Mouse (Mus musculus): Measurements from ENCODE around the gene Gm20696.

Gm20696 gene

DNA sequence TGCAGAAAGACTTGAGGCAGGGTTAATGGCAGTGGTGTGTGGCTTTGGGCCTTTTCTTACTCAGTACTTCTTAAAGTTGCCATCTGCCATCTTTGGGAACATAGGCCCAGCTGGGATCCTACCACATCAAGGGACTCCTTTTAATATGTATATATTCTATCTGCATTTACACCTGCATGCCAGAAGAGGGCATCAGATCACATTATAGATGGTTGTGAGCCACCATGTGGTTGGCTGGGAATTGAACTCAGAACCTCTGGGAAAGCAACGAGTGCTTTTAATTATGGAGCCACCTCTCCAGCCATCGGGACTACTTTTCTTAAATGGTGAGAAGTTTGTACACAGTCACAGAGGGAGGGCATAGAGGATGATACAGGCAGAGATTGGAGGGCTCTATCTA lies 93.3 kb downstream of the Gm20696 start:
- DNase-seq (ENCODE audit: low read depth, low spot score) = no peak

- no peak for DNase-seq (ENCODE audit: low read depth, low spot score)
Observed at GRCm38 (mm10) chr6:99572071-99572470, 94.5 kb downstream of the Gm20696 start.

- peak; percentile 7 for DNase-seq (ENCODE audit: low read depth, low spot score)
Observed at GRCm38 (mm10) chr6:99566921-99567320, 99.7 kb downstream of the Gm20696 start.

DNA sequence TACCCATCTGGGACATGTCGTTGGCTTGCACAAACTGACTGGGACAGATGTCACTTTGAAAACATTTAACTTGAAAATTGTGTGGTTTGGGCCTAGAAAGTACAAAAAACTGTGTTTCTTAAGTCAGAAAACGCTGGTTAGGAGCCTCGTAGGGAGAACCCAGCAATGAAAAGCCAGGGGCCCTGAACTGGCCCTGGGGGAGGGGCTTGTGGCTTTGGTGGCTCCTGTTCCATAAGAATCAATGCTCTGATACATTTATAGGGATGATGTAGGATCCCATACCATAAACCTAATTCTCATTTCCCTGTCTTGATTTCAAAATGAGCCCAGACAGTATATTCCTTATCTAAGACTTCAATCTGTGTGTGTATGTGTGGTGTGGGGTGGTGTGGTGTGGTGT lies 101.8 kb downstream of the Gm20696 start:
- no peak for DNase-seq (ENCODE audit: low read depth, low spot score)

DNA sequence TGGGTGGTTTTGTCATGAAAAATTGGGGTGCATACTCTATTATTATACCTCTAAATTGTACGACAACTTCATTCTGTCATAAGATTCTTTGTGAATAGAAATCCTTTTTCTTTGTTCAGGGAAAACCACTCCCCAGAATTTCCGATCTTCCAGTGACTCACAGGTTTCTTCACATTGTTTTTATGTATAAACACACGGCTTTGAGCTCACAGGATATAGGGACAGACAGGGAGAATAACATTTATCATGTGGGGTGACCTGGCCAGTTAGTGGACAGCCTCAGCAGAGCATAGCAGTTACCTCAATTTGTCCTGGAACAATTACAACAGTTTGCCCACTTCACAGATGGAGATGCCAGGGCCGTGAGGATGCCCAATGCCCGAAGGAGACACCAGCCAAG lies 109.6 kb downstream of the Gm20696 start:
- no peak for DNase-seq (ENCODE audit: low read depth, low spot score)

DNA sequence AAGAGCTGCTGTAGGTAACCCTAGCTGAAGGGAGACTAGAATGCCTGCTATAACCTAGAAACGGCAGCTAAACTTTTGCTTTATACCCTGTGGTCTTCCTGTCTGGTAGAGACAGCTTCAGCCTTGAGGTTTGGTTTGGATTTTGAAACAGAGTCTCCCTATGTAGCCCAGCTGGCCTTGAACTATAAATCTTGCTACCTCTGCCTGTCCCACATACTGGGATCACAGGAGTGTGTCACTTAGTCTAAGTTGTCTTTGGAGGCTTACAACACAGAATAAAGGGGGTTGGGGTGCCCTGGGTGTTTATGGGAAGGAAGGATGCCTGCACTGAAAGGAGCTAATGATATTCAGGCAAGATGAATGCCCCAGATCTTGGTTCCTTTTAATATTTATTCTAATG lies 113.8 kb downstream of the Gm20696 start:
- no peak for DNase-seq (ENCODE audit: low read depth, low spot score)

GRCm38 (mm10) chr6:99546416-99546815 lies 120.2 kb downstream of the Gm20696 start:
- no peak for DNase-seq (ENCODE audit: low read depth, low spot score)

DNA sequence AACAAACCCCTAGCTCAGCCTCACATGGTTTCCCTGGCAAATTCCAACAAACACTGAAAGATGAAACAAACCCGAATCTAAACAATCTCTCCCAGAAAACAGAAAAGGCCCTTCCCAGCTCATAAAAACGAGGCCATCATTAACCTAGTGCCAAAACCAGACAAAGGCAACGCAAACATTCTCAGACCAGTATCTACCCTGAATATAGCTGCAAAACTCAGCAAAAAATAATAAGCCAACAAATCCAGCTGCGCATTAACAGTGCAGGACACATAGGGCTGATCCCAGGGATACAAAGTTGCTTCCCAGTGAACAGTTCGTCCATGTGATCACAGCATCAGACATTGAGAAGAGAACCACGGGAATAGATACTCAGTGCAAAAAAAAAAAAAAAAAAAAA lies 121.2 kb downstream of the Gm20696 start:
- DNase-seq (ENCODE audit: low read depth, low spot score) = no peak

- DNase-seq (ENCODE audit: low read depth, low spot score) = no peak
Observed at GRCm38 (mm10) chr6:99541105-99541504, 125.5 kb downstream of the Gm20696 start.

- DNase-seq (ENCODE audit: low read depth, low spot score) = no peak
Observed at GRCm38 (mm10) chr6:99540653-99541052, 125.9 kb downstream of the Gm20696 start.

DNA sequence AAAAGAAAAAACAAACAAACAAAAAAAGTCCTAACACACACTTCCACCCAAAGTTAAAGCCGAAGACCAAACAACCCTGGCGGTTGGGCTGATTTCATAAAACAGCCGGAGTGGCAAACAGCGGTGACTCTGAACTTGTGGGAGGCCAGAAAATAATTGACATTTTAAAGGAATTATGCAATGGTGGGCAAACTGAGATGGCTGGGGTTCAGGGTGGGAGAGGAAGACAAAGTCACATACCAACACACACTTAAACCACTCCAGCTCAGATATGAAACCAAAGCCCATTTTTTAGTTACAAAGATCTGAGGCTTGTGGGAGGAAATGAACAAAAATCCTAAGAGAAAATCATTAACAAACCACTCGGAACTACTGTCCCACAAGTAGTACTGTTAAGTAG lies 126.5 kb downstream of the Gm20696 start:
- DNase-seq (ENCODE audit: low read depth, low spot score) = no peak

GRCm38 (mm10) chr6:99538194-99538941 lies 128.2 kb downstream of the Gm20696 start:
- DNase-seq (ENCODE audit: low read depth, low spot score) = no peak

DNA sequence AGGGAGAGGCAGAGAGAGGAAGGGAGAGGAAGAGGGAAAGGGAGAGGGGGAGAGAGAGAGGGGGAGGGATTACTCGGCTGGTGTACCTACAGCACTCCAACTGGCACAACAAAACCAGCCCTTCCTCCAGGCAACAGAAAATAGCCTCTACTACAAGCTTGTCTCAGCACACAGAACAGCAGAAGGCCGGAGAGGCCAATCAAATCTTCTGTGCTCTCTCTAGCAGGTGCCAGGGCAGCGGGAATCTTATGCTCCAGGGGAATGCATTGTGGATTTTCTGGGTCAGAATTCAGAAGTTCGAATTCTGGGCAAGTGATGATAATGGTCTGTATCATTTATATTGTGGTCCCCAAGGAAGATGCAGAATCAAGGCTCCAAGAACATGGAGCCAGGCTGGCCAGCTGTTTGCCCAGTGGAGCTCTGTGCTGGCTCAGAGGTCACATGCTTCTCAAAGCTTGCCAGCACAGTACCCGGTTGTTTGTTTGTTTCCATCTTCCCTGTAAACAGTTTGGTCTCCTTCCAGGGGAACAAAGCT lies 132.3 kb downstream of the Gm20696 start:
- DNase-seq (ENCODE audit: low read depth, low spot score) = no peak

- no peak for DNase-seq (ENCODE audit: low read depth, low spot score)
Observed at GRCm38 (mm10) chr6:99532458-99532857, 134.1 kb downstream of the Gm20696 start.

DNA sequence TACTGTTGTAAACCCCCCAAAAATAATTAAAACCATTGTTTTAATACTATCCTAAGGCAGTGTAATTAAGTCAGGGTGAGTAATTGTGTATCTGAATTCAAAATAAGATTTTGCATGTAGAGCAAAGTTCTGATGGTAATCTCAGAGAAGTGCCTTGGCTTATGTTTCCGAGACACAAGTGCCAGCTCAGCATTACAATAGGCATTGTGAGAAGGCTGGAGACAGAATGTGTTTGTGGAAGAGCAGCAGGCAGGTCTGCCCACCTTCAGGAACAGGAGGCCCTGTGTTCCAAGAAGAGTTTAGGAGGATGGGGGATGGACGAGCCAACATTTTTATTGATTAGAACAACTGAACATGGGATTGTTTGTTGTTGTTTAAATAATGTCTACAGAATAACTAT lies 137.6 kb downstream of the Gm20696 start:
- DNase-seq (ENCODE audit: low read depth, low spot score) = no peak

DNA sequence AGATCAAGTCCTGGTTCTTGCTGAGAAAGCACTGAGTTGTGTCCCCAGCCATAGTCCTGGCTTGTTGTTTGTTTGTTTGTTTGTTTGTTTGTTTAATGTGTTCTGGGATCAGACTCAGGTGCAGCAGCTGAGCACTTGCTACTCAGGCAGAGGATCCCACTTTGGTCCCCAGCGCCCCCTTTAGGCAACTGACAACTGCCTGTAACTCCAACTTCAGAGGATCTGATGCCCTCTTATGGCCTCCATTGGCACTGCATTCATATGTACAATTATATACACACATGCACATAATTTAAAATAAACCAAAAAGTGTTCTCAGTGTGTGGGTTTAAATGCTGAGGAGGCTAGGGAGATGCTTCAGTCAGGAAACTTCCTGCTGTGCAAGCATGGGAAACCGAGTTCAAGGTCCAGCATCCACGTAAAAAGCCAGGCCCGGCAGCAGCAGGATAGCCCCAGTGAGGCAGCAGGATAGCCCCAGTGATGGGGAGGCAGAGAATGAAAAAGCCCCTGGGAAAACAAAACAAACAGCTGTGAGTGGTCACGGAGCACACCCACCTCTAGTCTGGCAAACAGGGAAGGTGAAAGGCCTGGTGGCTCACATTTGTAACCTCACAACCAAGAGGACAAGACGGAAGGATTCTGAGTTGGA lies 139.0 kb downstream of the Gm20696 start:
- DNase-seq (ENCODE audit: low read depth, low spot score) = no peak

DNA sequence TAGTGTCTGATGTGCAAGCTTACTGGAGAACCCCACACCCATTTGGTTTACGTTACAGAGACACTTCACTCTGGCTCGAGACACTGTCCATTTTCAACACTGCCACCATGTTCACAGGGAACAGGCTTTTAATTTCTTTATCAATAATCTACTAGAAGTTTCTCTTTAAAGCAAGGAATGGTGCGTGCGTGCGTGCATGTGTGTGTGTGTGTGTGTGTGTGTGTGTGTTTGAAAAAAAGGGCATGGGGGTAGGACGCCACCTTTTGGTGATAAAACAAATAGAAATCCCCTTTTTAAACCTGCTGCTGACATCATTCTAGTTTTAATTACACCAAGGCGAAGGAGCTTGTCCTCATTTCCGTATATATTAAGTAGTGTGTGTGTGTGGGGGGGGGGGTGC lies 141.2 kb downstream of the Gm20696 start:
- DNase-seq (ENCODE audit: low read depth, low spot score) = no peak

GRCm38 (mm10) chr6:99523679-99524370 lies 142.8 kb downstream of the Gm20696 start:
- no peak for DNase-seq (ENCODE audit: low read depth, low spot score)

DNA sequence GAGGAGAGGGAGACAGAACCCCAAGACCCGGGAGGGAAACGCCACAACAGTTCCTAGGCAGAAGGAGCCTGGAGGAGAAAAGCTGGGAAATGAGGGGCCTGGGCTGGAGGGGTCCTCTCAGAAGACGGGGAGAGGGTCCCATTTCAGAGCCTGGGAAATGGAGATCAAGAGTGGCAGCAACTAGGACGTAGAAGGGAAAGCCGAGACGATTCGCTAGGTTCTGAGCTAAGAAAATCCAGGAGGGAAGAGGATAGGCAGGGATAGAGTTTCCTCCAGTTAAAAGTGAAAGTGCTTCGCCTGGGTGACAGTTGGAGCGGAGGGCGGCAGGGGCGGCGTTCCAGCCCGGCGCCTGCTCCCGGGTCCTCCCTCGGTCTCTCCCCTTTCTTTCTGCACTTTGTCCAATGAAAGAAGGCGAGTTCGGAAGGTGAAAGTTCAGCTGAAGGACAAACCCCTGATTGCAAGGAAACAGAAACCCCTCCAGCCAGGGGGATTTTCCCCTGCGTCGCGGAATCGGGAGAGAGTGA lies 143.4 kb downstream of the Gm20696 start:
- DNase-seq (ENCODE audit: low read depth, low spot score) = peak; percentile 82

- DNase-seq (ENCODE audit: low read depth, low spot score) = peak; percentile 85
Observed at GRCm38 (mm10) chr6:99522359-99523108, 144.1 kb downstream of the Gm20696 start, which contains the start of gene Foxp1. Foxp1 (minus strand) TSS chr6:99522721.

- no peak for DNase-seq (ENCODE audit: low read depth, low spot score)
Observed at GRCm38 (mm10) chr6:99521641-99522358, 144.8 kb downstream of the Gm20696 start.
